Mouse (Mus musculus): ENCODE results near the gene Gemin6. TPM values are rescaled to one million over a fixed set of nuclear protein-coding genes. Genes with fewer than 3 reads are reported as not detected.
"Not testable (repeated sequence)": the region's sequence is repeated elsewhere in the genome, so short reads cannot be mapped to it uniquely, and the experiment has no call there.

Gene Gemin6
- polyA plus RNA-seq, 3 experiments from 2014 or later = 12.7 to 17.5 (median 12.8) TPM

DNA sequence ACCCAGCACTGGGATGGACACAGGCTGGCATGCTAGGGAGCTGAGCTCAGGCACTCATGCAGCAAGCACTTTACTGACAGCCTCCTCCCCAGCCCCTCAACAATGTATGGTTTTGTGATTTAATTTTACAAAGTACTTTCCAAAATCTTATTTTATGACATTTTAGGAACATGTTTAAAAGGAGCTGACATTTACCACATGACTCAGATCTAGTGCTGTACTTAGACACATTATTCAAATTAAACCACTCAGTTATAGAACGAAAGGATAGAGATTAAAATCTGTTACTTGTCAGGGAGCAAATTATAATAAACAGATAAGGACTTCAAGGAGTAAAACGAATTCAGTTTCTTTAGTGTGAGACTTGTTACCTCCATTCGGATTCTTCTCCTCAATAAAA is 11.2 kb downstream of the Gemin6 start:
- no peak for ATAC-seq

DNA sequence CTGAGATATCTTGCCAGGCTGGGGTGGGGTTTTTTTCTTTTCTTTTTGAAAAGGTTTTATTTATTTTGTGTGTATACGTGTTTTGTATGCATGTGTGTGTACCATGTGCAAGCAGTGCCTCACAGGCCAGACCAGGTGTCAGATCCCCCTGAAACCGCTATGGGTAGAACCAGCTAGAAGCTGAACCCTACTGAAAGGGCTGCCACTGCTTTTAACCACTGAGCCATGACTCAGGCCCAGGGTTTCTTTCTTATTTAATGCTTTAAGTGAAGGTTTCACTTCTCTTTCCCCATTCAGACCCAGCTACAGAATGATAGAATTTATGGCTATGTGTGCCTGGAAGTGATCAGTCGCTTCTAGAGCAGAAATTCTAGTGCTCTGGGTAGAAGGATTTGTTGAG is 12.6 kb downstream of the Gemin6 start:
- ATAC-seq = no peak

DNA sequence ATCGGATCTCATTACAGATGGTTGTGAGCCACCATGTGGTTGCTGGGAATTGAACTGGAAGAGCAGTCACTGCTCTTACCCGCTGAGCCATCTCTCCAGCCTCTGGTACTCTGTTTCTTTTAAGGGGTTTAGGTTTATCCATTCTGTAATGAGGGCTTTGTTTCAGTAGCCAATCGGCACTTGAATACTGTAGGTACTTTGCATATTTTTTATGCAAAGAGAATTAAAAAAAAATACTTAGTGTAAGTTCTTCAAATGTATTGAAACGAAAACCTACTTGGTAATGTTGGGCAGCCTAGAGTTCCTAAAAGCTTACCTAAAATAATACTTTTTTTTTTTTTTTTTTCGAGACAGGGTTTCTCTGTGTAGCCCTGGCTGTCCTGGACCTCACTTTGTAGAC is 13.2 kb downstream of the Gemin6 start:
- no peak for ATAC-seq

DNA sequence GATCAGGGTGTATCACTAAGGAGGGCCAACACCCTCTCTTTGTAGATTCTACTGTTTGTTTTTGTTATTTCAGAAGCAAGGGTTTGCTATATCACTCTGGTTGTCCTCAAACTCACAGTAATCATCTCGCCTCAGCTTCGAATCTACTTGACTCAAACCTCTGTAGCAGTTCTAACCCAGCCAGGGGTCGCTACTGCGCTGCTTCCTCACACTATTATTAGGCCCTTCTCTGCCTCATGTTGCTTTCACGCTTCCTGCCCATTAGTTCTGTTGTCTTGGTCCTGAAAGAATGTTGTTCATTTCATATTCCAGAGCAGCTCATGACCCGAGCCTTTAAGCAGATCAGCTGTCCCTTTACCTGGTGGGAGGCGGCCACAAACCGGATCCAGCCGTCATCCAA is 17.4 kb downstream of the Gemin6 start:
- ATAC-seq = no peak

DNA sequence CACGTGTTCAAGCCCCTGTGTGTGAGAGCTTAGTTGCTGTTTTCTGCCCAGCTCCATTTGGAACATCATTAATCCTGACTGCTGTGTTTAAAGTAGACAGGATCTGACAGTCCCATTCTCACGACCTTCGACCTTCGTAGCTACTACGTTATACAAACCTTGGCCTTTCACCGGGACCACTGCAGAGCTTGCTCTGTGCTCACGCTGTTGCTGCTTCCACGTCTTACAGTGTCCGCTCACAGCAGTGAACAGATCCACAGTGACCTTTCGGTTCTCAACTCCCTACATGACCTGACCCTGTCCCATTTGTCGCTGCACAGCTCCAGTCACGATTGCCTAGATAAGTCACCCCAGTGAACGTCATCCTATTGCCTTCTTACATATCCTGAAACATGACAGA is 18.9 kb downstream of the Gemin6 start:
- no peak for ATAC-seq

DNA sequence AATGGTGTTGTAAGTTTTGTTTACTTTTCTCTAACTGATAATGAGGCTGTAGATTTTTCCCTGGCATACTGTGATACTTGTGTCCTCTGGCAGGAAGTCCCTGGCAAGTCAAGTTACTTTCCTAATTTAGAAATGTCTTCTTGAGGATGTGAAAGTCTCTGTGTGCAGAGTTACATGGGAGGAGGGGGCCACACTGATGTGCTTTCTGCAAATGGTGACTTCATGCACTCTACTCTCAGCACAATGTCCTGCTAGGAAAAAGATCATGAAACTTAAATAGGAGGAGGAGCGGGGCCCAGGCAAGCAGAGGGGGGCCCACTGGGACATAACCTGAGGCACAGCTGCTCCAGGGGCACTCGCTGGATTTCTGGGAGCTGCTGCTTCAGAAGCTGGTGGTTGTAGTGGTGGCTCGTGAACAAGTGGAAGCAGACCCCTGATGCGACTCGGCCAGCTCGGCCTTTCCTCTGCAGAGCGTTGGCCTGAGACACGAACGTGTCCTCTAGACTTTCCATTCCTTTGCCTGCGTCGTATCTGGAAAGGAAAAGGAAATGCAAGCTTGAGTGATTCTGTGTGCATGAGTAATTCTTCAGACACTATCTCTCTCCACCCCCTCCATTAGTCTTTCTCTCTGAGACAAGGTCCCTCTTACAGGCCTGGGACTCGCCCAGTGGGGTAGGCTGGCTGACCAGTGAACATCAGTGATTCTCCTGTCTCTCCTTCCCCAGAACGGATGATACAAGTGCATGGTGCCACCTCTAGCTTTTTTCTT is 28.7 kb downstream of the Gemin6 start:
- ATAC-seq = no peak

DNA sequence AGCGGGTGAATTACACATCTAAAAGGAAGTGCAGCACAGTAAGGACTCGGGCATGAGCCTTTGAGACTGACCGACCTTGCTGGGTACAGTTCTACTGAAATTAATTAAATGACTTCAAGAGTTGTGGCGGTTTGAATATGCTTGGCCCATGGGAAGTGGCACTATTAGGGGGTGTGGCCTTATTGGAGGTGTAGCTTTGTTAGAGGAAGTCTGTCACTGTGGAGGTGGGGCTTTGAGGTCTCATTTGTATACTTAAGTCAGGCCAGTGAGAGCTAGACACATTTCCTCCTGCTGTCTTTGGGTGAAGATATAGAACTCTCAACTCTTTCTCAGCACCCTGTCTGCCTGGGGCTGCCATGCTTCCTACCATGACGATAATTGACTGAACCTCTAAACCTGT is 30.2 kb downstream of the Gemin6 start:
- ATAC-seq = no peak

DNA sequence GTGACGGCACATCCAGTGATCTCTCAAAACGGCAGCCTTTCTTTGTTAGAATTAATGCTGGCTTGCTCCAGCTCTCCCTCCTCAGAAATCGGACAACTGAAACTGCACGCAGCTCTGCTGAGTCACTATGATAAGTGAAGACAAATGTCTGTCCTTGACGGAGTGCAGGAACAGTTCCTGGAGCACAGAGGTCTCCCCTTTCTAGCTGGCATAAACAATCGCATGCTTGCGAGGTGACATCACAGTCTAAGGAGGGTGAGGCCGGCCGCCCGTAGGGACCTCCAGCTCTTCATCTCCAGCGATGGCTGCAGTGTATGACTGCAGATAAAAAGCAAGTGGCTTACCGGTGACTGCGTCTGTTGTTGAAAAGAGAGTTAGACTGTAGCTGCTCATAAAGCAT is 31.0 kb downstream of the Gemin6 start:
- ATAC-seq = no peak

DNA sequence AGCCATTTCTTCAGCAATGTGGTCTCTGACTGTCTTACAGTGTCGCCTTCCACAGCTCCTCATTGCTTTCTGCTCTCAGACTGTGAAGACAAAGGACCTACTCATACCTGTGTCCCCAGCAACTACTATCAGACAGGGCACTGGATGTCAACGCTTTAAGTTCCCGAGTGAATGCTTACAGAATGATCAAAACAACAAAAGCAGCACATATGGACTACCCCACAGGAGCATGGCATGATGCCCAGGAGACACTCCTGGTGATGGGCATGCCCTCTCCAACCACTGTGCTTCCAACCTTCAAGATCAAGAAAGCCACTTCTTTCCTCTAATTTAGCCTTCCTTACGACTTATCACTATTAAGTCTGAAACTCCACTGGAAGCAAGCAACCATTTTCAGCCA is 42.8 kb downstream of the Gemin6 start:
- no peak for ATAC-seq

DNA sequence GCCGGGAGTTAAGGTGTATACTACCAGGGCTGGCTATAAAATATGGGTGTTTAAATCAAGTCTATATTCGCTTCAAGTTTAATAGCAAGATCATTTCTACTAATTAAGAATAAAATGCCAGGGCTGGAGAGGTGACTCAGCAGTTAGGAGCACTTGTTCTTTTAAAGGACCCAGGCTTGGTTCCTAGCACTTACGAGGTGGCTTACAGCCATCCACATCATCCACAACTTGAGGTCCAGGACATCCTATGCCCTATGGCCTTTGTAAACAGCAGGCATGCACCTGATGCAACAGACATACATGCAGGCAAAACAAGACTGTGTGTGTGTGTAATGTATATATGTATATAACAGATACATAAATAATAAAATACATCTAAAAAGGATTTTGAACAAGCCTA is 43.9 kb downstream of the Gemin6 start:
- ATAC-seq = no peak

DNA sequence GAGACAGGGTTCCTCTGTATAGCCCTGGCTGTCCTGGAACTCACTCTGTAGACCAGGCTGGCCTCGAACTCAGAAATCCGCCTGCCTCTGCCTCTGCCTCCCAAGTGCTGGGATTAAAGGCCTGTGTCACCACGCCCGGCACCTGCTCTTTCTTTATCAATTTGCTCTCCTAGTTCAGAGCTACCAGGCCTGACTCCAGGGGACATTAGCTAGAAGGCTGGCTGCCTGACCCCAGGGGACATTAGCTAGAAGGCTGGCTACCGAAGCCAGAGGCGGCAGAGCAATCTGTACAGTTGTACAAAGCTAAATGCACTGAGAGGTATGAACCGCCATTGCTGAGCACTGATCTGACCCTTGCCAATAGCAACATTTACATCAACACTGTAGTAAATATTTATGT is 46.4 kb downstream of the Gemin6 start:
- ATAC-seq = not testable (repeated sequence)

Other genes with a start within 250 kb of the Gemin6 start
- gene Hnrnpll, start 162.1 kb upstream of the Gemin6 start, polyA plus RNA-seq (2017; shearing (Covaris generic)) = 10 to 100 TPM; 30.8 to 34.3 (median 33.4) TPM
- 10 to 100 TPM; 36.2 to 50.6 (median 42.1) TPM for gene Galm, start 97.0 kb upstream of the Gemin6 start, polyA plus RNA-seq (2017; shearing (Covaris generic))
- 100 to 1,000 TPM; 539 to 598 (median 556) TPM for gene Srsf7, start 17.1 kb upstream of the Gemin6 start, polyA plus RNA-seq (2017; shearing (Covaris generic))
- gene Ttc39d, start 17.0 kb upstream of the Gemin6 start, polyA plus RNA-seq (2017; shearing (Covaris generic)) = not detected
- gene Morn2, start 65.8 kb downstream of the Gemin6 start, polyA plus RNA-seq (2017; shearing (Covaris generic)) = 1 to 10 TPM; 1.1 to 3.8 (median 2.1) TPM
- gene Dhx57, start 66.0 kb downstream of the Gemin6 start, polyA plus RNA-seq (2017; shearing (Covaris generic)) = 10 to 100 TPM in 1 of 3 experiments, 1 to 10 TPM in 2; 7.1 to 10.5 (median 7.7) TPM
- under 1 TPM in 1 of 3 experiments, not detected in 2; 0.95 TPM for gene Arhgef33, start 83.0 kb downstream of the Gemin6 start, polyA plus RNA-seq (2017; shearing (Covaris generic))
- not detected for gene Gm10190, start 149.1 kb downstream of the Gemin6 start, polyA plus RNA-seq (2017; shearing (Covaris generic))

Measured in inflammation-experienced regulatory T-cells, adult 6 months (primary cell).